ENCODE assay signal across 19 mouse cellular contexts in genomic region chr7:128543148-128543855, GRCm38 (mm10). TPM values are rescaled to one million over a fixed set of nuclear protein-coding genes. Genes with fewer than 3 reads are reported as not detected.
DNase-seq lines count a peak whose midpoint lies in the region; ATAC-seq and TF ChIP-seq lines count a peak whose summit lies in the region.
"Had no signal": no experiment of that assay in that cellular context is flagged by ENCODE, and none has a peak within 500 bp of the region (broad histone marks: within the 10 kb centered on the region; RNA-seq: fewer than 3 reads in every experiment).

No protein-coding gene starts in this region.

- peak; percentile 89 for DNase-seq in heart, adult 11 months
- DNase-seq in heart, adult 9 months (ENCODE audit: low spot score in 2 of 2), result no peak
- peak; percentile 69 for DNase-seq in liver, adult 2 months (ENCODE audit: extremely low read depth, low read depth, low spot score)
- DNase-seq in liver, result no peak
- DNase-seq in forebrain, postnatal 0 days, result no peak
- DNase-seq in B cell, adult 2 months, result no peak
- DNase-seq: adrenal gland, adult 8-10 months; cerebellum, adult 8-10 months; gastrocnemius, postnatal 14 days; kidney, adult 8-10 months; kidney, postnatal 4 days; retina, postnatal 1 day; right cerebral cortex, postnatal 4 days; thymus, adult 2 months had no signal

- no peak overlapping the region for H3K4me2 ChIP-seq in stomach, embryonic 15.5 days
- no peak overlapping the region for H3K4me2 ChIP-seq in forebrain, postnatal 0 days (ENCODE audit: low read depth)
- H3K4me2 ChIP-seq: embryonic facial prominence, embryonic 12.5 days; hindbrain, embryonic 15.5 days; midbrain, embryonic 13.5 days had no signal

- no peak for TF ChIP-seq POLR2A in liver, adult 2 months (IDR thresholded peaks at IDR 0.05; ENCODE audit: extremely low read depth, insufficient read depth, low read length)

- no peak overlapping the region for H3K4me3 ChIP-seq in liver, adult 2 months (ENCODE audit: insufficient read depth, low read depth, low read length)
- H3K4me3 ChIP-seq in brown adipose tissue, adult 24 weeks (ENCODE audit: insufficient read depth, low read depth, low read length), result no peak overlapping the region
- no peak overlapping the region for H3K4me3 ChIP-seq in stomach, embryonic 15.5 days (replicated peaks)
- no peak overlapping the region for H3K4me3 ChIP-seq in forebrain, postnatal 0 days (ENCODE audit: low read depth, low read length)
- H3K4me3 ChIP-seq: embryonic facial prominence, embryonic 12.5 days; hindbrain, embryonic 15.5 days; midbrain, embryonic 13.5 days had no signal

- no peaks in the 10 kb centered on the region for H3K9me3 ChIP-seq in stomach, embryonic 15.5 days
- H3K9me3 ChIP-seq in forebrain, postnatal 0 days (ENCODE audit: low read length), result no peaks in the 10 kb centered on the region
- H3K9me3 ChIP-seq: embryonic facial prominence, embryonic 12.5 days; hindbrain, embryonic 15.5 days; midbrain, embryonic 13.5 days had no signal

- H3K27ac ChIP-seq in liver, adult 2 months (replicated peaks; ENCODE audit: insufficient read depth, low read depth, low read length), result no peak overlapping the region
- H3K27ac ChIP-seq in brown adipose tissue, adult 24 weeks (replicated peaks; ENCODE audit: low read depth, low read length), result peak overlapping the region; percentile 1; the same call in 1 of the 2 replicates
- no peak overlapping the region for H3K27ac ChIP-seq in stomach, embryonic 15.5 days
- H3K27ac ChIP-seq in forebrain, postnatal 0 days (ENCODE audit: low read depth, low read length), result no peak overlapping the region
- H3K27ac ChIP-seq: embryonic facial prominence, embryonic 12.5 days; hindbrain, embryonic 15.5 days; midbrain, embryonic 13.5 days had no signal

- no peaks in the 10 kb centered on the region for H3K27me3 ChIP-seq in liver, adult 2 months (ENCODE audit: control insufficient read depth, insufficient read depth, low read length)
- no peaks in the 10 kb centered on the region for H3K27me3 ChIP-seq in stomach, embryonic 15.5 days (replicated peaks)
- no peaks in the 10 kb centered on the region for H3K27me3 ChIP-seq in forebrain, postnatal 0 days (ENCODE audit: insufficient read depth, low read length)
- H3K27me3 ChIP-seq: embryonic facial prominence, embryonic 12.5 days; hindbrain, embryonic 15.5 days; midbrain, embryonic 13.5 days had no signal

- no peak for TF ChIP-seq CTCF in liver, adult 2 months (IDR thresholded peaks at IDR 0.05; ENCODE audit: low read depth, low read length)
- no peak for TF ChIP-seq CTCF in forebrain, postnatal 0 days (IDR thresholded peaks at IDR 0.05; ENCODE audit: low read depth)

- H3K79me2 ChIP-seq in liver, adult 2 months (ENCODE audit: control insufficient read depth, insufficient read depth, low read length), result peaks cover 19% of the 10 kb centered on the region; the same call in 1 of the 2 replicates

- 50% methylated on average over 14 of the region's 14 CpGs for WGBS in liver, adult 2 months
- WGBS in stomach, embryonic 15.5 days, result 59% methylated on average over 14 of the region's 14 CpGs
- WGBS in forebrain, postnatal 0 days, result 77% methylated on average over 14 of the region's 14 CpGs

- ATAC-seq in stomach, embryonic 15.5 days (ENCODE audit: insufficient read depth, low FRiP score, low read depth), result peak; percentile 77
- no peak for ATAC-seq in forebrain, postnatal 0 days
- ATAC-seq: midbrain, embryonic 13.5 days had no signal

- peaks cover 37% of the 10 kb centered on the region for H3K36me3 ChIP-seq in liver, adult 2 months (ENCODE audit: control insufficient read depth, insufficient read depth, low read length)
- peaks cover 45% of the 10 kb centered on the region for H3K36me3 ChIP-seq in stomach, embryonic 15.5 days
- no peaks in the 10 kb centered on the region for H3K36me3 ChIP-seq in forebrain, postnatal 0 days (ENCODE audit: insufficient read depth)
- H3K36me3 ChIP-seq: hindbrain, embryonic 15.5 days; midbrain, embryonic 13.5 days had no signal

- H3K4me1 ChIP-seq in liver, adult 2 months (ENCODE audit: control insufficient read depth, insufficient read depth, low read length), result no peaks in the 10 kb centered on the region
- peaks cover 40% of the 10 kb centered on the region for H3K4me1 ChIP-seq in brown adipose tissue, adult 24 weeks (ENCODE audit: control insufficient read depth, insufficient read depth, insufficient read length, low read length)
- peaks cover 21% of the 10 kb centered on the region; the same call in 1 of the 2 replicates for H3K4me1 ChIP-seq in stomach, embryonic 15.5 days
- no peaks in the 10 kb centered on the region for H3K4me1 ChIP-seq in forebrain, postnatal 0 days (ENCODE audit: insufficient read depth)
- H3K4me1 ChIP-seq: embryonic facial prominence, embryonic 12.5 days had no signal

- no peak overlapping the region for H3K9ac ChIP-seq in liver, adult 2 months (ENCODE audit: low read depth, low read length)
- no peak overlapping the region for H3K9ac ChIP-seq in stomach, embryonic 15.5 days
- no peak overlapping the region for H3K9ac ChIP-seq in forebrain, postnatal 0 days
- H3K9ac ChIP-seq: embryonic facial prominence, embryonic 12.5 days; hindbrain, embryonic 15.5 days; midbrain, embryonic 13.5 days had no signal

RNA-seq across cellular contexts. Expression of gene Bag3, which starts 19.9 kb away (rescaled TPM):
- 3.4 and 4.7 TPM in 2 replicates for total RNA-seq in liver, adult 2 months (2014; rRNA removed)
- 25.8 and 30.3 TPM in 2 replicates for polyA plus RNA-seq in liver, adult 2 months (2012; rRNA removed)
- polyA plus RNA-seq in brown adipose tissue, adult 24 weeks (2012; ENCODE audit: insufficient read depth, insufficient read length, missing spikeins), result 29.2 and 37.5 TPM in 2 replicates
- 13.4 and 14.7 TPM in 2 replicates for polyA plus RNA-seq in stomach, embryonic 15.5 days (2015; fragmentation: Nextera tagmentation; extraction: Ambion mirVana)
- 2.2 and 4.1 TPM in 2 replicates for total RNA-seq in forebrain, postnatal 0 days (2014; rRNA removed)
- 3.0 and 3.8 TPM in 2 replicates for polyA plus RNA-seq in forebrain, postnatal 0 days (2015; fragmentation: Nextera tagmentation; extraction: Ambion mirVana)

Comparison
In these comparisons a context has a peak if more than half of its experiments do, and no peak if none do; other contexts are left out.
1. DNase-seq: peak in heart, adult 11 months (single experiment) and liver, adult 2 months (single experiment); none in heart, adult 9 months (0 of 2), liver (single experiment), forebrain, postnatal 0 days (single experiment) and B cell, adult 2 months (0 of 2).